Mouse (Mus musculus) B cell, adult 67 days (primary cell): ENCODE measurements around the gene Olfr846. TPM values are rescaled to one million over a fixed set of nuclear protein-coding genes. Genes with fewer than 3 reads are reported as not detected.

Experiments used
- total RNA-seq, 2 experiments: library from RNA; stranded (reverse); gene quantifications; 4 replicates each; pipeline ENCODE4 v1.2.4; 2023

Gene Olfr846
- total RNA-seq: not detected

DNA sequence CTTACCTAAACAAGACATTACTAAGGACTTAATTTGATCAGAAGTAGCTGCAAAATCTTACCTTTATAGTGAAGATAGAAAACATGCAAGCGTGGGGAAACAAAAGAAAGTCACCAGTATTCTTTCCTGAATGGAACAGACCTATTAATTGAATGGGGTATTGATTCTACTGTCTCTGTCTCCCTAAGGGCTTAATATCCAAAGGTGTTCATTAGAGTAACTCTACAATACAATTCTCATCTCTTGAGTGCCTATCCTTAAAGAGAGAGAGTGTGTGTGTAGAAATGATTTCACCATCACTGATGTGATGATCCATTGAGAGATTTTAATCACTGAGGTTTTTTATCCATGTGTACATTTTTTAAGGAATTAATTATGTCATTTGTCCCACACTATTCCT lies at the start of gene Olfr846:
Gene Olfr846 (minus strand): TSS at position 101 of the 400 bp plus-strand sequence.

DNA sequence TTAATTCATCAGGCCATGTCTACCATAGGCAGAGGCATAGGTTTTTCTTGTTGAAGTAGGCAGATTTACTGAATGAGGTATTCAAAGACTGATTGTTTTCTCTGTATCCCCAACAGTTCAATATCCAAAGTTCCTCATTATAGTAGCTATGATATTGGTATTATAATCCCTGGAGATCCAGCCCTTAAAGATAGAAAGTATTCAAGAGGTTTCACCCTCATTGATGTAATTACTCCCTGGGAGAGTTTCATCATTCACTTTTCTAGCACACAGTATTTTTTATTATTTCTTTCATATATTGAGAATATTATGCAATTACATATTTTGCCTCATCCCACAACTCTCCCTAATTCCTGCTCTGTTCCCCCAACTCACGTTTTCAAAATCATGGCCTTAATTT lies 14.8 kb upstream of the Olfr846 start, which contains the start of gene Olfr847:
Gene Olfr847 (minus strand): TSS at position 101 of the 400 bp plus-strand sequence.

DNA sequence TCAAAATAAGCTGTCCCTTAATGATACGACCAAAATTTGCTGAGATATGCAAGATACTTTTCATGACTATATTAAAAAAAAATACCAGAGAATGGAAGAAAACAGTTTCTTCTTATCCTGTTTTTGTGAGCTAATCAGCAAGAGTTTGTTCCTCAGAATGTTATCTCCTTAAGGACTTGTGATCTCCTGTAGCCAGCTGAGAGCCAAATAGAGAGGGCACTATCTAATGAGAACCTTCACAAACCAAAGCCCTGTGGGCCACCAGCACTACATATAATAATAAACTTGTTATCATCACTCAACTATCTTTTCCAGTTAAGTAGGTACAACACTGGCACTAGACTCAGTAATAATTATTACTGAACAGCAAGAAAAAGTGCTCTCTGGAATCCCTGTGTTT lies 27.6 kb downstream of the Olfr846 start, which contains the start of gene Olfr845:
Gene Olfr845 (plus strand): TSS at position 301 of the 400 bp plus-strand sequence.

DNA sequence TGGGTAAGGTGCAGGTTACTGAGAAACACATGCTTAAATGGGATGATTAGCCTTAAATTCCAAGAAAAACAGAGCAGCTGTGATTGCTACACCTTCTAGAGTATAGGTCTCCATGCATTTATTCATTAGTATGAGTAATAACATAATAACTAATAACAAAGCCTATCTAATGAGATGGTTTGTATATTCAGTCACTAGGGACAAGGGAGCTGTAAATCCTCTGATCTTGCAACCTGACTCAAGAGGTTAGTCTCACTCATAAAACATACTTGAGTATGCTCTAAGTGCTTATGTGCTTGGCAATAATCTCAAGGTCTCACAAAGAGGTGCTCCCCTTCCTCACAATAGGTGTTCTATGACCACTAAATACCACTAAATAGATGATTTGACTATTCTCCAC lies 47.8 kb downstream of the Olfr846 start, which contains the start of gene Olfr844:
Gene Olfr844 (plus strand): TSS at position 301 of the 400 bp plus-strand sequence.

Other genes with a start within 250 kb of the Olfr846 start
- not detected for gene Olfr836, start 243.6 kb downstream of the Olfr846 start, total RNA-seq
- not detected for gene Olfr837, start 227.7 kb downstream of the Olfr846 start, total RNA-seq
- not detected for gene Olfr839-ps1, start 186.7 kb downstream of the Olfr846 start, total RNA-seq
- gene Olfr843, start 112.0 kb downstream of the Olfr846 start, total RNA-seq: not detected
- not detected for gene Olfr844, start 47.7 kb downstream of the Olfr846 start, total RNA-seq
- gene Olfr845, start 27.5 kb downstream of the Olfr846 start, total RNA-seq: not detected
- gene Olfr847, start 14.7 kb upstream of the Olfr846 start, total RNA-seq: not detected
- not detected for gene Olfr849, start 76.3 kb upstream of the Olfr846 start, total RNA-seq
- gene Olfr850, start 114.2 kb upstream of the Olfr846 start, total RNA-seq: not detected
- not detected for gene Olfr851, start 129.3 kb upstream of the Olfr846 start, total RNA-seq
- not detected for gene Olfr853, start 177.1 kb upstream of the Olfr846 start, total RNA-seq
- gene Olfr854, start 203.4 kb upstream of the Olfr846 start, total RNA-seq: not detected
- gene Olfr855, start 218.6 kb upstream of the Olfr846 start, total RNA-seq: not detected